18 mouse cellular contexts compared by ENCODE assay signal in the genomic region with DNA sequence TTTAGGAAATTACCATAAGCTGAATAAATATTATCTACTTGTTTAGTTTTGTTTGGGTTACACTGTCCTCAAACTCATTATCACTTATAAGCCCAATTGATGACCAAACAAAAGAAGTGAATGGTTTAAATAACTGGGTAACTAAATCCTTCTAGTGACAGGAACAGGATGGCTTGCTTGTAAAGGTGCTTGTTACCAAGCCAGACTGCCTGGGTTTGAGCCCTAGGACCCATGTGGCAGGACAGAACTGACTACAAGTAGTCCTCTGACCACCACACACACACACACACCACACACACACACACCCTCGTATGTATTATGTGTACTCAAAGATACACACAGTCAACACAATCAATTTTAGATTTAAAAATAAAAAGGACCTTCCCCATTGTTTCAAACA. TPM values are rescaled to one million over a fixed set of nuclear protein-coding genes. Genes with fewer than 3 reads are reported as not detected.
A peak's percentile ranks its signal among the peaks of the same experiment; 100 is the strongest.
DNase-seq lines count a peak whose midpoint lies in the region; ATAC-seq and TF ChIP-seq lines count a peak whose summit lies in the region.
"Had no signal": no experiment of that assay in that cellular context is flagged by ENCODE, and none has a peak within 500 bp of the region (broad histone marks: within the 10 kb centered on the region; RNA-seq: fewer than 3 reads in every experiment).

No protein-coding gene starts in this region.

- H3K4me3 ChIP-seq in hindbrain, embryonic 10.5 days: no peak overlapping the region
- H3K4me3 ChIP-seq in hindbrain, embryonic 12.5 days: no peak overlapping the region
- no peak overlapping the region for H3K4me3 ChIP-seq in neural tube, embryonic 14.5 days (ENCODE audit: low read depth, low read length)
- H3K4me3 ChIP-seq in hindbrain, postnatal 0 days (ENCODE audit: low read length): no peak overlapping the region
- no peak overlapping the region for H3K4me3 ChIP-seq in midbrain, embryonic 16.5 days (ENCODE audit: low read depth, low read length)
- H3K4me3 ChIP-seq in stomach, postnatal 0 days (ENCODE audit: low read depth, low read length): no peak overlapping the region
- H3K4me3 ChIP-seq: heart, embryonic 13.5 days had no signal

- no peak for ATAC-seq in hindbrain, embryonic 12.5 days (ENCODE audit: low FRiP score)
- ATAC-seq in neural tube, embryonic 14.5 days (ENCODE audit: low read depth): no peak
- ATAC-seq in hindbrain, postnatal 0 days: no peak
- no peak for ATAC-seq in midbrain, embryonic 16.5 days
- ATAC-seq in stomach, postnatal 0 days (ENCODE audit: low FRiP score, low TSS enrichment): no peak
- ATAC-seq: inflammation-experienced regulatory T-cells, adult 6 months had no signal

- H3K9ac ChIP-seq in hindbrain, embryonic 12.5 days: no peak overlapping the region
- no peak overlapping the region for H3K9ac ChIP-seq in neural tube, embryonic 14.5 days (replicated peaks; ENCODE audit: low read depth, low read length)
- no peak overlapping the region for H3K9ac ChIP-seq in hindbrain, postnatal 0 days (replicated peaks; ENCODE audit: low read length)
- H3K9ac ChIP-seq in midbrain, embryonic 16.5 days (ENCODE audit: low read depth, low read length): no peak overlapping the region
- H3K9ac ChIP-seq in stomach, postnatal 0 days (ENCODE audit: low read length): no peak overlapping the region
- H3K9ac ChIP-seq: heart, embryonic 13.5 days had no signal

- H3K36me3 ChIP-seq in hindbrain, embryonic 10.5 days: 0 out of 2 replicates have a peak, but pooled peaks cover 9% of the 10 kb centered on the region
- H3K36me3 ChIP-seq in hindbrain, embryonic 12.5 days: no peaks in the 10 kb centered on the region
- H3K36me3 ChIP-seq in neural tube, embryonic 14.5 days (ENCODE audit: control insufficient read depth, insufficient read depth, low read length): no peaks in the 10 kb centered on the region
- no peaks in the 10 kb centered on the region for H3K36me3 ChIP-seq in hindbrain, postnatal 0 days (ENCODE audit: insufficient read depth, low read length)
- no peaks in the 10 kb centered on the region for H3K36me3 ChIP-seq in midbrain, embryonic 16.5 days (ENCODE audit: control insufficient read depth, insufficient read depth, low read length)
- no peaks in the 10 kb centered on the region for H3K36me3 ChIP-seq in stomach, postnatal 0 days (ENCODE audit: control insufficient read depth, insufficient read depth, low read length)
- H3K36me3 ChIP-seq: heart, embryonic 13.5 days had no signal

- H3K4me1 ChIP-seq in hindbrain, embryonic 10.5 days (replicated peaks): peaks cover 37% of the 10 kb centered on the region
- peaks cover 35% of the 10 kb centered on the region for H3K4me1 ChIP-seq in hindbrain, embryonic 12.5 days
- peaks cover 28% of the 10 kb centered on the region for H3K4me1 ChIP-seq in neural tube, embryonic 14.5 days (ENCODE audit: control insufficient read depth, insufficient read depth, low read length)
- H3K4me1 ChIP-seq in hindbrain, postnatal 0 days (ENCODE audit: insufficient read depth, low read length): peaks cover 18% of the 10 kb centered on the region; the same call in 1 of the 2 replicates
- H3K4me1 ChIP-seq in midbrain, embryonic 16.5 days (ENCODE audit: control insufficient read depth, insufficient read depth, low read length): peaks cover 31% of the 10 kb centered on the region
- H3K4me1 ChIP-seq in stomach, postnatal 0 days (replicated peaks; ENCODE audit: control insufficient read depth, insufficient read depth): no peaks in the 10 kb centered on the region

- H3K27ac ChIP-seq in hindbrain, embryonic 10.5 days: peak overlapping the region; percentile 89; the same call in 1 of the 2 replicates
- H3K27ac ChIP-seq in hindbrain, embryonic 12.5 days: no peak overlapping the region
- peak overlapping the region; percentile 85; the same call in 1 of the 2 replicates for H3K27ac ChIP-seq in neural tube, embryonic 14.5 days (ENCODE audit: low read depth, low read length)
- peak overlapping the region; percentile 85; the same call in 1 of the 2 replicates for H3K27ac ChIP-seq in hindbrain, postnatal 0 days
- H3K27ac ChIP-seq in midbrain, embryonic 16.5 days (ENCODE audit: low read length): peak overlapping the region; percentile 95
- no peak overlapping the region for H3K27ac ChIP-seq in stomach, postnatal 0 days (replicated peaks)
- H3K27ac ChIP-seq: heart, embryonic 13.5 days had no signal

- H3K27me3 ChIP-seq in hindbrain, embryonic 10.5 days (ENCODE audit: insufficient read depth, poor library complexity, severe bottlenecking): no peaks in the 10 kb centered on the region
- no peaks in the 10 kb centered on the region for H3K27me3 ChIP-seq in hindbrain, embryonic 12.5 days
- H3K27me3 ChIP-seq in neural tube, embryonic 14.5 days (ENCODE audit: control insufficient read depth, insufficient read depth, low read length): no peaks in the 10 kb centered on the region
- H3K27me3 ChIP-seq in hindbrain, postnatal 0 days (ENCODE audit: insufficient read depth, low read length): no peaks in the 10 kb centered on the region
- no peaks in the 10 kb centered on the region for H3K27me3 ChIP-seq in midbrain, embryonic 16.5 days (ENCODE audit: control insufficient read depth, insufficient read depth, low read depth, low read length)
- no peaks in the 10 kb centered on the region for H3K27me3 ChIP-seq in stomach, postnatal 0 days (ENCODE audit: control insufficient read depth, insufficient read depth, low read length)
- H3K27me3 ChIP-seq: heart, embryonic 13.5 days had no signal

- no peak overlapping the region for H3K4me2 ChIP-seq in hindbrain, embryonic 12.5 days (replicated peaks)
- H3K4me2 ChIP-seq in neural tube, embryonic 14.5 days (ENCODE audit: low read depth, low read length): no peak overlapping the region
- H3K4me2 ChIP-seq in hindbrain, postnatal 0 days (ENCODE audit: low read depth, low read length): no peak overlapping the region
- no peak overlapping the region for H3K4me2 ChIP-seq in midbrain, embryonic 16.5 days (ENCODE audit: low read length)
- H3K4me2 ChIP-seq in stomach, postnatal 0 days (replicated peaks; ENCODE audit: low read depth): no peak overlapping the region
- H3K4me2 ChIP-seq: heart, embryonic 13.5 days had no signal

- H3K9me3 ChIP-seq in hindbrain, embryonic 10.5 days: no peaks in the 10 kb centered on the region
- no peaks in the 10 kb centered on the region for H3K9me3 ChIP-seq in hindbrain, embryonic 12.5 days (replicated peaks)
- no peaks in the 10 kb centered on the region for H3K9me3 ChIP-seq in neural tube, embryonic 14.5 days (ENCODE audit: control insufficient read depth, low read length)
- H3K9me3 ChIP-seq in hindbrain, postnatal 0 days (ENCODE audit: low read length): no peaks in the 10 kb centered on the region
- H3K9me3 ChIP-seq in midbrain, embryonic 16.5 days (replicated peaks; ENCODE audit: control insufficient read depth, low read length, poor library complexity, severe bottlenecking): no peaks in the 10 kb centered on the region
- no peaks in the 10 kb centered on the region for H3K9me3 ChIP-seq in stomach, postnatal 0 days (ENCODE audit: control insufficient read depth, low read length)
- H3K9me3 ChIP-seq: heart, embryonic 13.5 days had no signal

- no peak for DNase-seq in hindbrain, embryonic 10.5 days (ENCODE audit: low spot score)
- DNase-seq in neural tube, embryonic 10.5 days (ENCODE audit: extremely low spot score, low spot score): no peak
- DNase-seq in hindbrain, postnatal 0 days (ENCODE audit: low spot score): no peak
- no peak for DNase-seq in cerebellum, adult 9-11 months
- no peak for DNase-seq in stomach, postnatal 0 days (ENCODE audit: low spot score)
- DNase-seq: adrenal gland, postnatal 36 days; cerebellum, postnatal 14 days; gastrocnemius, postnatal 25 days; heart, adult 18-20 months; kidney, adult 18-20 months; lung, adult 18-20 months; lung, postnatal 14 days; thymus, postnatal 14 days had no signal

- TF ChIP-seq CTCF in hindbrain, postnatal 0 days (IDR thresholded peaks at IDR 0.05; ENCODE audit: low read depth): no peak
- no peak for TF ChIP-seq CTCF in stomach, postnatal 0 days (IDR thresholded peaks at IDR 0.05; ENCODE audit: low read depth)

- WGBS in hindbrain, embryonic 10.5 days: 87% methylated on average over 1 of the region's 1 CpGs
- 76% methylated on average over 1 of the region's 1 CpGs for WGBS in hindbrain, embryonic 12.5 days
- WGBS in neural tube, embryonic 14.5 days: 85% methylated on average over 1 of the region's 1 CpGs
- 88% methylated on average over 1 of the region's 1 CpGs for WGBS in hindbrain, postnatal 0 days
- 85% methylated on average over 1 of the region's 1 CpGs for WGBS in midbrain, embryonic 16.5 days
- WGBS in stomach, postnatal 0 days: 74% methylated on average over 1 of the region's 1 CpGs

- no peak for TF ChIP-seq EP300 in stomach, postnatal 0 days (optimal IDR thresholded peaks at IDR 0.05)

RNA-seq across cellular contexts. Expression of gene Gpr19, which starts 8.6 kb away (rescaled TPM):
- polyA plus RNA-seq in hindbrain, embryonic 10.5 days (2016; fragmentation: Nextera tagmentation; extraction: Ambion mirVana): 24.7 and 29.9 TPM in 2 replicates
- polyA plus RNA-seq in hindbrain, embryonic 12.5 days (2016; fragmentation: Nextera tagmentation; extraction: Ambion mirVana): 31.3 and 31.8 TPM in 2 replicates
- 35.9 and 37.3 TPM in 2 replicates for polyA plus RNA-seq in neural tube, embryonic 14.5 days (2014; fragmentation: Nextera tagmentation; extraction: Ambion mirVana)
- total RNA-seq in hindbrain, postnatal 0 days (2014; rRNA removed): 33.2 and 43.7 TPM in 2 replicates
- polyA plus RNA-seq in hindbrain, postnatal 0 days (2015; fragmentation: Nextera tagmentation; extraction: Ambion mirVana): 33.7 and 33.9 TPM in 2 replicates
- 44.7 and 46.8 TPM in 2 replicates for polyA plus RNA-seq in midbrain, embryonic 16.5 days (2015; fragmentation: Nextera tagmentation; extraction: Ambion mirVana)
- polyA plus RNA-seq in stomach, postnatal 0 days (2015; fragmentation: Nextera tagmentation; extraction: Ambion mirVana): 6.6 and 6.9 TPM in 2 replicates

RNA-seq across cellular contexts. Expression of gene Cdkn1b, which starts 30.4 kb away (rescaled TPM):
- polyA plus RNA-seq in hindbrain, embryonic 10.5 days (2016; fragmentation: Nextera tagmentation; extraction: Ambion mirVana): 17.2 and 17.7 TPM in 2 replicates
- 24.9 and 25.7 TPM in 2 replicates for polyA plus RNA-seq in hindbrain, embryonic 12.5 days (2016; fragmentation: Nextera tagmentation; extraction: Ambion mirVana)
- 16.7 and 17.5 TPM in 2 replicates for polyA plus RNA-seq in neural tube, embryonic 14.5 days (2014; fragmentation: Nextera tagmentation; extraction: Ambion mirVana)
- total RNA-seq in hindbrain, postnatal 0 days (2014; rRNA removed): 33.2 and 44.7 TPM in 2 replicates
- 26.3 and 30.2 TPM in 2 replicates for polyA plus RNA-seq in hindbrain, postnatal 0 days (2015; fragmentation: Nextera tagmentation; extraction: Ambion mirVana)
- polyA plus RNA-seq in midbrain, embryonic 16.5 days (2015; fragmentation: Nextera tagmentation; extraction: Ambion mirVana): 20.7 and 22.6 TPM in 2 replicates
- 11.7 and 14.4 TPM in 2 replicates for polyA plus RNA-seq in stomach, postnatal 0 days (2015; fragmentation: Nextera tagmentation; extraction: Ambion mirVana)

RNA-seq across cellular contexts. Expression of gene Crebl2, which starts 59.8 kb away (rescaled TPM):
- 1.2 and 1.4 TPM in 2 replicates for polyA plus RNA-seq in hindbrain, embryonic 10.5 days (2016; fragmentation: Nextera tagmentation; extraction: Ambion mirVana)
- polyA plus RNA-seq in hindbrain, embryonic 12.5 days (2016; fragmentation: Nextera tagmentation; extraction: Ambion mirVana): 2.8 and 3.0 TPM in 2 replicates
- 4.3 and 4.8 TPM in 2 replicates for polyA plus RNA-seq in neural tube, embryonic 14.5 days (2014; fragmentation: Nextera tagmentation; extraction: Ambion mirVana)
- 2.7 and 4.4 TPM in 2 replicates for total RNA-seq in hindbrain, postnatal 0 days (2014; rRNA removed)
- polyA plus RNA-seq in hindbrain, postnatal 0 days (2015; fragmentation: Nextera tagmentation; extraction: Ambion mirVana): 2.6 and 3.6 TPM in 2 replicates
- polyA plus RNA-seq in midbrain, embryonic 16.5 days (2015; fragmentation: Nextera tagmentation; extraction: Ambion mirVana): 4.3 and 4.8 TPM in 2 replicates
- 4.3 and 4.7 TPM in 2 replicates for polyA plus RNA-seq in stomach, postnatal 0 days (2015; fragmentation: Nextera tagmentation; extraction: Ambion mirVana)

Comparison
In these comparisons a context has a peak if more than half of its experiments do, and no peak if none do; other contexts are left out.
1. H3K27ac ChIP-seq: peak in hindbrain, embryonic 10.5 days (single experiment), neural tube, embryonic 14.5 days (single experiment), hindbrain, postnatal 0 days (single experiment) and midbrain, embryonic 16.5 days (single experiment); none in hindbrain, embryonic 12.5 days (single experiment) and stomach, postnatal 0 days (single experiment).